Mouse (Mus musculus) stomach, postnatal 0 days (tissue): ENCODE measurements around the gene B4gat1.

Experiments
- CTCF ChIP-seq: IDR thresholded peaks from 2 replicates; pipeline ENCODE4 v1.5.1; 2016; ENCODE audit warnings: antibody characterized with exemption, low read depth, mild to moderate bottlenecking, moderate library complexity
- EP300 ChIP-seq: optimal IDR thresholded peaks from 2 replicates; pipeline ENCODE3; 2016; ENCODE audit warnings: antibody characterized with exemption

DNA sequence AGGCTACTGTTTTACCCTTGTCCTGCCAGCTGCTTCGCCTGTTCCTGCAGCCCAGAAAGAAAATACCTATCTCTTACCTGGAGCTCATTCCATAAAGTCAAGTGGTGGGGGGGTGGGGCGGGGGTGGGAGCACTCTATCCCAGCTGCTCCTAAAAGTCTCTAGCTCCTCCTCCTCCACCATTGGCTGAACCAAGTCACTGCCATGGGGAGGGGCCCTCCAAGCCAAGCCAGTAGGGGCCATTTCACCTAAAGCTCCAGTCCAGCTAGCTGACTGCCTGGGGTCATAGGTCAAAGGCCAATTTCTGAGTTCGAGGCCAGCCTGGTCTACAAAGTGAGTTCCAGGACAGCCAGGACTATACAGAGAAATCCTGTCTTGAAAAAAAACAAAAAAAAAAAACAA lies 5.9 kb upstream of the B4gat1 start:
- TF ChIP-seq EP300 = no peak
- no peak for TF ChIP-seq CTCF
